Mouse (Mus musculus): ENCODE results near the gene Gm45208. TPM values are rescaled to one million over a fixed set of nuclear protein-coding genes. Genes with fewer than 3 reads are reported as not detected.
A peak's percentile ranks its signal among the peaks of the same experiment; 100 is the strongest.
"Not testable (repeated sequence)": the region's sequence is repeated elsewhere in the genome, so short reads cannot be mapped to it uniquely, and the experiment has no call there.

The Gm45208 gene
- total RNA-seq (2017) = not detected in 2 replicates

DNA sequence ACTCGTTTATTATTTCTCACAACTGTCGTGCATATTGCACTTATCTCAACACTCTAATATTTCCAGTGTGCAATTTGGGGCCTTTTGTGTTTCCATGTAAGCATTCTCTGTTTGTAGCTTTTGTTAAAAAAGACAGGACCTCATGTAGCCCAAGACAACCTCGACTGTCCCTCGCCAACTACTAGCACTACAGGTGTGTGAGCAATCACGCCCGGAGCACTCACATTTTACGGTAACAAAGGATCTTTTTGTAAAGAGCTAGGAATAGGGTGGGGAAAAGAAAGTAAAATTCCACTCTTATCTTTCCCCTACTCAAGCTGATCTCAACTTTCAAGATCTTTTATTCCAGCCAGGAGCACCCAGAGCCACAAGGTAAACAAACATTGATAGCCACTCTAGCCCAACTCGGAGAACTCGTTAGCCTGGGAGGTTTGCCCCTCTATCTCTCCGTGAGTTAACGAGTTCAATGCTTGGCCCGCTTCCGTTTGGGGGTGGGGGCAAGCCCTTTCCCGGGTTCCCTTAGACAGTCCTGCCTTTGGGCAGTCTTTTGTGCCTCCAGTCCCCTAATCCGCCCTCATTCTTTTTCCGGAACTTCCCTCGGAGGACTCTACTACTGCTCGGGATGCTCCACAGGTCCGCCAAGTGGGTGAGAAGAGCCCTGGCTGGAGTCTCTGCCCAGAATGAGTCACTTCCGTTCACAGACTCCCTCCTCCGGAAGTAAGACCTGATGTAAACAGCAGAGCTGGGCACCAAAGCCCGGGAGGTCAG is at the start of gene Gm45208:
TSS of gene Gm45208 (plus strand) at position 732 of the 768 bp plus-strand sequence.
- peak; percentile 98 for ATAC-seq (replicated peaks; ENCODE audit: low read depth, poor library complexity, severe bottlenecking)

DNA sequence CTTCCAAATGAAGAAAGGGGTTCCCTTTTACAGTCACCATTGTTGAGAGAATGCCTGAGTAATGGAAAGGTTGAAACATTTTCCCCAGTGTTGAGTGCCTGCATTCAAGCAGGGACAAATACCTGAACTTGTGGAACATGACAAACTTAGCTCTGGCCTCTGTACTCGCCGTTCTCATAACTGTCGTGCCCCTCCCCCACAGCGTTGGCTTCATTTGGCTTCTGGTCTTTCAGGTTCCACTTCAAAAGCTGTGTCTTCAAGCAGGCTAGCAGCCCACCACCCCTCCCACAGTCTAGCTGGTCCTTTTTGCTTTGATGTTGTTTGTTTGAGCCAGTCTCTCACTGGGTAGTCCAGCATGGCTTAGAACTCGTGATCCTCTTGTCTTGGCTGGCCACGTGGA is 49.3 kb upstream of the Gm45208 start:
- ATAC-seq (replicated peaks; ENCODE audit: low read depth, poor library complexity, severe bottlenecking) = no peak

DNA sequence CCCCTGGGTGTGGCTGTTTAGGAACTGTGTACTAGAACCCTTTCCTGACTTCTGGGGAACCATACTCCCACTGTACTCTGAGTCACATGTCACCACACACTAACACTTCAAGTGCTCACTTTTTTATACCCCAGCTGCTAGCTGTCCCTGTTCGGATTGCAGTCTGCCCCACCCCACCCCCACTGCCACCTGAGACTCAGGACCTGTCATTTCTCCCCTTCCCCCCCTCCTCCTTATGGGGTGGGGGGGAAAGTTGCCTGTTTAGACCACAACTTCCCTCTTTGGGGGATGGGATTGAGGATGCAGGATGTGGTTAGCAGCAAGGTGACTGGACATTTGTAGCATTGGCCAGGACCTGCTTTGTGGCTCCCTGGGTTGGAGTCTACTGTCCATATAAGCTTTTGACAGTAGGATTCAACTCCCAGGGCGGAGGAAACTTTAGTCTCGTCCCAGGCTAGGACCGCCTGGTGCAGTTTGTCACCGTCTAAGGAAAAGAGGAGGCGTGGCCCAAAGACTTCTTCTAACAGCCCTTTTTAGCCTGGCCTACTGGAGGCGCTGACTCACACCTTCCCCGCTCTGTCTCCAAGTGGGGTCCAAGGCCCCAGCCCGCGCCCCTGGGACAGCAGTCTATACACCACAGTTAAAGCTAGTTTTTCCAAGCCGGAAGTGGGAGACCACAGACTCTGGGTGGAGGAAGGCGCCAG is 48.3 kb upstream of the Gm45208 start:
- peak; percentile 55 for ATAC-seq (replicated peaks; ENCODE audit: low read depth, poor library complexity, severe bottlenecking)

DNA sequence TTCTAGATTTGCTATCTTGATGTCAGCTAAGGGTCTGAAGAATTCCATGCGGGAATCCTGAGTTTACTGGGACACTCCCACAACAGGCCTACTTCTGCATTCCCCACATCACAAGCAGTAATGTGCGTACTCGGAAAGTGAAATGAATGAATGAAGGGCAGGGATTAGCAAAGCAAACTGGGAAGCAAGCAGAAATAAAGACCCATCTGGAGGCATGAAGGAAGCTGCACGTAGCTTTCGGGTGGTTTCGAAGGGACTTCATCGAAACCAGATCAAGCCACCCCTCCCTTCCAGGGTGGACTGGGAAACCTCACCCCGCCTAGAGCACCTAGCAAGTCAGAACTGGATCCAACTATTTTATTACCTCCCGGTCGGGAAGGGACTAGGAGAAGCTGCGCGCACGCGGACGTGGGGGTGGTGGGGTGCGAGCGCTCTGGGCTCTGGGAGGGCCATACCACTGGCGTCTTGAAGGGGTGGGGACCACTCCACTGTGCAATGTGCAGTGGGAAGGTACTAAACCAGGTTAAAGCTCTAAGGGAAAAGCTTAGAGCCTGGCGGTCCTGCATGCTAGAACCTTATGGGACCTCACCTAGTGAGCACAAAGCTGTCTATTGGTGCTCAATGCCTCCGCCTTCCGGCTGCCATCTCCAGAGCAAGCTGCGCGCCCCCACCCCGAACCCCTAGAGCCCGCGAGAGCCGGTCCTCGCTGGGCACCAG is 47.6 kb upstream of the Gm45208 start:
- ATAC-seq (replicated peaks; ENCODE audit: low read depth, poor library complexity, severe bottlenecking) = 0 out of 2 replicates have a peak, but pooled peaks have one; percentile 12

DNA sequence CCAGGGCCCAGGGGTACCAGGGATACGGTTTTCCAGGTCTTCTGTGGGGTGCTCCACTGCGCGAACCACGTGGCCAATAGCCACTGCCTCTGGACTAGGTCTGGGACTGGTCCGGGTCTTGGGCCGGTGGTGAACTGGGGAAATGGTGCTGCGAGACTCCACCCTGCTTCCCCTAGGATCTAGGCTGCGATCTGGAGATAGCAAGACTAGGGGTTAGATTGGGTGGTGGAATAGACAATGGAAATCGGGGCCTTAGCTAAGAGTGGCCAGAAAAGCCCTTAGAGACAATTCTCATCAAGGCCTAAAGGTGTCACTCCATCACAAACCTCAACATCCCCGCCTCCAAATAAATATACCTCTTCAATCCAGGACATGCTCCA is 47.1 kb upstream of the Gm45208 start:
- no peak for ATAC-seq (replicated peaks; ENCODE audit: low read depth, poor library complexity, severe bottlenecking)

DNA sequence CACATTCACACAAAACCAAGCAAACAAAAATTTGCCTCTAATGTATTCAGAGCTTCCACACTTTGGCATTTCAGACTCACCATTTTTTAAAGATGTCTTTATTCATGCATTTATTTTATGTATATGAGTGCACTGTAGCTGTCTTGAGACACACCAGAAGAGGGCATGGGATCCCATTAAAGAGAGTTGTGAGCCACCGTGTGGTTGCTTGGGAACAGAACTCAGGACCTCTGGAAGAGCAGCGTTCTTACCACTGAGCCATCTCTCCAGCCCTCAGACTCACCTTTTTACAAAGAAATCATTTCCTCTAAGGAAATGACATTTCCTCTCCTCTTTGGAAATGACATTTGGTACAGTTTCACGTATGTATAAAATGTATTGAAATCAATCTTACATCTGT is 43.1 kb upstream of the Gm45208 start:
- no peak for ATAC-seq (replicated peaks; ENCODE audit: low read depth, poor library complexity, severe bottlenecking)

DNA sequence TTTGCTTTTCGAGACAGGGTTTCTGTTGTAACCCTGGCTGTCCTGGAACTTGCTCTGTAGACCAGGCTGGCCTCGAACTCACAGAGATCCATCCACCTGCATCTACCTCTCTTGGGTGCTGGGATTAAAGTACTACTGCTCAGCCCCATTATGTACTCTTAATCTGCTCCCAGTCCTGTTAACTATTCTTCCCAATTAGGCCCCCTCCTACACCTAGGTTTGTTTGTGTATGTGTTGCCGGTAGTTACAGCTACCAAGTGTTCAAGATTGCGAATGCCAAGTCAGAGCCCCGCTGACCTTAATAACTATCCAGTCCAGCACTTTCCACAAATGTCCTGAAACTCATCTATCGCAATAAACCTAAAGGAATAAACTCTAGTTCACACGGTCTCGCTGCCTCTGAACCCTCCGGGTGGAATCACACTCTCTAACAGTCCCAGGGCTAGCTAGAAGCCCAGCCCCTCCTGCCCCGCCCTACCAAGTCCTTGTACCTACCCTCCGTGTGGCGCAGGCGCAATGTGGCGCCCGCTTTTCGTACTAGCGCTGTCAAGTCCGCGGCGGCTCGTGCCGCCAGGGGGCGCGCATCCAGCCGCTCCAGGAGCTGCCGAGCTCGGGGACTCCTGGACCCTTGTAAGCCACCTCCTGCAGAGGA is 42.5 kb upstream of the Gm45208 start:
- ATAC-seq (replicated peaks; ENCODE audit: low read depth, poor library complexity, severe bottlenecking) = peak; percentile 97

DNA sequence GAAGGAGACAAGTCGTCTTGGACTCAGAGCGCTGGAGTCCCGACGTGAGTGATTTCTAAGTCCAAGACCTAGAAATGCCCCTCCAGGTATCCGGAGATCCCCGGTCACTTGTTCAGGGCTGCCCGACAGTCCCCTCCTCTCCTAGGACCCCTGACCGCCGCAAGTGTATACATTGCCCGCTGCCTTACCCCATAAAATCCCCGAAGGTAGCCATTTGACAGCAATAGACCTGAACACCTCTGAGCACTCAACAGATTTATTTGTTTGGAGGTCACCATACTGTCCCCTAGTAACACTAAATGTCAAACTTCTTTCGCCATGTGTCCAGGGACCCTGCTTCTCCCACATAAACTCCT is 42.0 kb upstream of the Gm45208 start:
- ATAC-seq (replicated peaks; ENCODE audit: low read depth, poor library complexity, severe bottlenecking) = 0 out of 2 replicates have a peak, but pooled peaks have one; percentile 6

DNA sequence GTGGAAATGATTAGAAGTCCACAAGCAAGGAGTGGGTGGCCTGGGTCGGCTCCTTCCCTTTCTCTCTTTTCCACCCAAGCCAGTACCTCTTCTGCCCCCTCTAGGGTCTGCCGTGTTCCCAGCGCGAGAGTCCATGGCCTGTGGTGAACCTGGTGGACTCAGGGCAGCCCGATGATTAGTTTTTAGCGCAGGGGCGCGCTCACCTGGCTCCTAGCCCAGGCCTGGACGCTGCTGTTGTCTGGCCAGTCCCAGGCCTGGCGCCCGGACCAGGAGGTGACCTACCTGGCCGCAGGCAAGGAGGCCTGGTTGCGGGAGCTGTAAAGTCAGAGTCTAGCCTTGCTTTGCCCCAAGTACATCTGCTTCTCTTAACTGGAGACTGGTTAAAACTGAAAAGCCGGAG is 41.2 kb upstream of the Gm45208 start, which contains the start of gene Magix:
TSS of gene Magix (minus strand) at position 388 of the 400 bp plus-strand sequence.
- ATAC-seq (replicated peaks; ENCODE audit: low read depth, poor library complexity, severe bottlenecking) = no peak

DNA sequence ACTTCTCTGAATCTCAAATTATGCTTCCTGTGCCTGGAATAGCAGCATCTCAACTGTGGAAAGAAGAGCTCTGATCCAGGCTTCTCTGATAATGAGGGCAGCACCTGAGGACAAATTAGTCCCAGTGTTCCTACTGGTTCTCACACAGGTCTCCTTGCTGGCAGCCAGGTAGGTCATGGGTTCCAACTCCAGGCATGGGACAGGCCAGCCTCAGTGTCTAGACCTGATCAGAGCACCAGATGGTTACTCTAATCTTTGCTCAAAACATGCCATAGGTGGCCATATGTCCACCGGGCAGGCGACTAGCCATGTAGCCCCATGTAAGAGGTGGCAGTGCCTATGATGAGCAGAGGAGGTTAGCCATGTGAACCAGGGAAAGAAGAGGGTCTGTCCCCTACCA is 33.7 kb upstream of the Gm45208 start:
- no peak for ATAC-seq (replicated peaks; ENCODE audit: low read depth, poor library complexity, severe bottlenecking)

DNA sequence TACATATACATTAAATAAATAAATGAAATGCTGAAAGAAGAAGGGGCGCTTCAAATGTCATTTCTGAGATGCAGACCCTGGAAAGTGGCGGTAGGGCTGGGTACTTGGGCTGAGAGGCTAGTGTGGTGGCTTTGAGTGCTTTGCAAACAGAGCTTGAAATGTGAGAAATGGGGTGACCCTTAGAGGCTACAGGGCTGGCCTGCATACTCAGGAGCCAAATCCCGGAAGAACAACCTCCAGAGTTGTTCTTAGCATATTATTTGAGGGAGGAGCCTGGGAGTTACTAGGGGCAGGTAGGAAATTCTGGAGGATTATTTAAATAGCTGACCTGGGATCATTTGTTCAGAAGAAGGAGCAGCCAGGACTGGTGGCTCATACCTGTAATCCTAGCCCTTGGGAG is 31.6 kb upstream of the Gm45208 start:
- ATAC-seq (replicated peaks; ENCODE audit: low read depth, poor library complexity, severe bottlenecking) = no peak

DNA sequence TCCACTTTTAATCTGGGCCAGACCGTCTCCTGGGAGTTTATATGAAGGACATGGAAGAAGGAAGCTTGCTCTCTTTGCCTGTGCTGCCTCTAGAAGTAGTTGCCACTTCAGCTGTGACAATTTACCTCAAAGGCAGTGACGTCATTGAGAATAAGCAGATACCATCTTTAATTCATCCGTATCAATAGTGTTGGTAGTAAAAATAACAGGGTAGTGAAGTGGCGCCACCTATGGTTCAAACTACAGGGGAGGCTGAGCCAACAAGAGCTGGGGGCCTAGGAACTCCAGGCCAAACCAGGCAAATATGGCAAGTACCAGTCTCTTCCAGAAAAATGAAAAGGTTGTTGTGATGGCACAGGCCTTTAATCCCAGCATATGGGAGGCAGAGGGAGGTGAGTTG is 29.2 kb upstream of the Gm45208 start:
- peak; percentile 50 for ATAC-seq (replicated peaks; ENCODE audit: low read depth, poor library complexity, severe bottlenecking)

DNA sequence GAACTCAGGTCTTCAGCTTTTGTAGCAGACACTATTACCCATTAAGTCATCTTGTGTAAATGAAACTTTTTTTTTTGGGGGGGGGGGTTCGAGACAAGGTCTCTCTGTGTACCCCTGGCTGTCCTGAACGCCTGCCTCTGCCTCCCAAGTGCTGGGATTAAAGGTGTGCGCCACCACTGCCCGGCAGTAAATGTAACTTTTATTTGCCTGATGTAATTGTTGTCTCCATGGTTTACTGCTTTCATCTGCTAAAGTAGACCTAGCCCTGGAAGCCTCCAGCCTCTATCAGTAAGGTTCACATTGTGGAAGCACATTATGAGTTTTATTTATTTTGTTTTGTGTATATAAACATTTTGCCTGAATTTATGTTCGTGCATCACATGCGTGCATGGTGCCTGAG is 25.5 kb upstream of the Gm45208 start:
- 0 out of 2 replicates have a peak, but pooled peaks have one; percentile 4 for ATAC-seq (replicated peaks; ENCODE audit: low read depth, poor library complexity, severe bottlenecking)

DNA sequence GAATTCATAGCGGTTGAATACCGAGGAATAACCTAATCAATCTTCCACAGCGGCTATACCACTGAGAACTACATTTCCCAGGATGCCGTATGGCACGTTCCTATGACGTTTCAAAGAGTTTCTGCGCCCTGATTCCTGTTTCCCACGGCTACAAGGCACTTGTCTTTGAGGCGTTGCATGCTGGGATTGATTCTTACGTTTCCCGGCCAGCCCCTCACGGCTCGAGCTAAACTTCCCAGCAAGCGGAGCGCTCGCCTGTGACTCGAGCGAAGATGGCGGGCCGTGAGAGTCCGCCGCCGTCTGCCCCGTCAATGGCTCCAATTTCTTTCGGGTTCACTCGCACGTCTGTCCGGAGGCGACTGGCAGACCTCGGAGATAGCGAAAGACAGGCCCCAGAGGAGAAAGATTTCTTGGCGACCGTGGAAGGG is 25.1 kb upstream of the Gm45208 start, which contains the start of gene Gpkow:
TSS of gene Gpkow (plus strand) at position 178 of the 428 bp plus-strand sequence.
- ATAC-seq (replicated peaks; ENCODE audit: low read depth, poor library complexity, severe bottlenecking) = peak; percentile 99

DNA sequence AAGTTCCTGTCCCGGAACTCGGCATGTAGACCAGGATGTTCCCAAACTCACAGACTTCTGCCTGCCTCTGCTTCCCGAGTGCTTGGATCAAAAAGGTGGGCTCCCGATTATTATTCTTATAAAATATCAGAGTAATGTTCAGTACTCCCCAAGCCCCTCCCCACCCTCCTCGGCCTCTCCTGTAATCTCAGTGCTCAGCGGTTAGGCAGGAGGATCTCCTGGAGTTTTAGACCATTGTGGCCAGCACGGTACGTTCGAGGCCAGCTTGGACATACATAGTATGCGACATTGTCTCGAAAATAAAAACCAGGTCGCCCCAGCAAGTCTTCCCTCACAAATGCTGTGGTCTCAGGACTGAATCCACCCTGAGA is 8.3 kb upstream of the Gm45208 start:
- ATAC-seq (replicated peaks; ENCODE audit: low read depth, poor library complexity, severe bottlenecking) = peak; percentile 42; the same call in 1 of the 2 replicates

DNA sequence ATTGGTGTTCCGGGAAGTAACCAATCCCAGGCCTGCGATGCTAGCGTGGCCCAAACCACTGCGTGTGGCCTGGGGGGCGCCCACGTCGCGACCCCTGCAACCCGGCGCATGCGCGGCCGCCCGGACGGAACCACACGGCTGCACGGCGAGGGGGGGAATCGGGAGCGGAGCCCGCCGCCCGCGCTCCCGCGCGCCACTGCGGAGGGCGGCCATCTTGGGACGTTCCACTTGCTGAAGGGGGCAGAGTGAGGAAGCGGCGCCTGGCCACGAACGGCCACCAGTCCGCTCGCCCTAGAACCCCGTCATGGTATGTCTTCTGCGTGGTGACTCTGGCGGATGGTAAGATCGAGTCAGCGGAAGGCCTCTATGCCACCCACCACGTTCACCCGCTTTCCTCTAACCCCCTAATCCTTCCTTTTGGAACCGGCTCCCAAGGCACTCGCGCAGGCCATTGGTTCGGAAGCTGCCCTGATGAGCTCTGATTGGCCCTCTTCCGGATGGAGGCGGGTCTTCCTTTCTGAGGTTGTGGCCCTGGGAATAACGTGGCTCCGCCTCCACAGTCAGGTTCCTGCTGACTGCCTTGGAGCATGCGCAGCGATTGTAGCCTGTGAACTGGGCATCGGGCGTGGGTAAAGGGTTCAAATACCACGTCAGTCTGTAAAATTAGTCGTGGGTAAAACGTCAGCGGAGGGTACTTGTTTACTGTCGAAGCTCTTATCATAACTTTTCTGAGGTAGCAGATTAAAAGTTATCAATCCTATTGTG is 7.7 kb upstream of the Gm45208 start, which contains the start of gene Wdr45:
TSS of gene Wdr45 (plus strand) at position 199 of the 765 bp plus-strand sequence.
- ATAC-seq (replicated peaks; ENCODE audit: low read depth, poor library complexity, severe bottlenecking) = peak; percentile 98

DNA sequence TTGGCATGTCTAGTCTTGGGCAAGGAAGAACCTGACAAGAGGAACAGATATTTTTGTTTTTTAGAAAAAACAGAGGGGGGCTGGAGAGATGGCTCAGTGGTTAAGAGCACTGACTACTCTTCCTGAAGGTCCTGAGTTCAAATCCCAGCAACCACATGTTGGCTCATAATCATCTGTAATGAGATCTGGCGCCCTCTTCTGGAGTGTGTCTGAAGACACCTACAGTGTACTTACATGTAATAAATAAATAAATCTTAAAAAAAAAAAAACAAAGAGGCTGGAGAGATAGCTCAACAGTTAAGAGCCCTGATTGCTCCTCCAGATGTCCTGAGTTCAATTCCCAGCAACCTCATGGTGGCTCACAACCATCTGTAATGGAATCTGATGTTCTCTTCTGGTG is 6.0 kb upstream of the Gm45208 start:
- ATAC-seq (replicated peaks; ENCODE audit: low read depth, poor library complexity, severe bottlenecking) = not testable (repeated sequence)

DNA sequence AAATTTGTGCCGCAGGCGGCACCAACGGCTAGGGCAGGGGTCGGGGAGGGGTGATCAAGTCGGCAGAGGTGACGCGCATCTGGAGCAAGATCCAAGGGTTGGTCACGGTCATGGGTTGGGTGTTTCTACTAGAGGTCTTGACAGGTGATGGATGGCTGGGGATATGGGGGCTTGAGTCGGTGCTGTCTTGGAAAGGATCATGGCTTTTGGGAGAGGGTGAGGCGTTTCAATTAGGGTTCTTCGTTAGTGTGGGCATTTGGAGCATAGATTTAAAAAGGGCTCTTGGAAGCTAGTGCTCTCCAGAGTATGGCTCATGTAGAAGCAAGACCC is 202 bp downstream of the Gm45208 start:
- ATAC-seq (replicated peaks; ENCODE audit: low read depth, poor library complexity, severe bottlenecking) = no peak

DNA sequence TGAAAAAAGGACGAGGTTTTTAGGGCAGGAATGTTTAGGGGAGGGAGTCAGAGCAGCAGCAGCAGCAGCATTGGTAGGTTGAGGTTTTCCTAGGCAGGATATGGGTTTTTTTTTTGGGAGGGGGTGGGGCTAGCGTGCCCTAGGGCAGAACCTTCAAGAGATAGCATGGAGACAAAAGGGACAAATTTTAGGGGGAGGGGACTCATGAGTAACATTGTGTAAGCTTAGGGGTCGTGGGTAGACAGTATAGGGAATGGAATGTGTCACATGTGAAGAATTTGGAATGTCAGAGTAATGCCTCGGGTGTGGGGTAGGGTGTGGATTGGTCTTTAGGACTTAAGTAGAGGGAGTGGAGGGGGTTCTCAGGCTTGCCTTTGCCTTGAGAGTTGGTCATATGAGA is 646 bp downstream of the Gm45208 start:
- ATAC-seq (replicated peaks; ENCODE audit: low read depth, poor library complexity, severe bottlenecking) = no peak

DNA sequence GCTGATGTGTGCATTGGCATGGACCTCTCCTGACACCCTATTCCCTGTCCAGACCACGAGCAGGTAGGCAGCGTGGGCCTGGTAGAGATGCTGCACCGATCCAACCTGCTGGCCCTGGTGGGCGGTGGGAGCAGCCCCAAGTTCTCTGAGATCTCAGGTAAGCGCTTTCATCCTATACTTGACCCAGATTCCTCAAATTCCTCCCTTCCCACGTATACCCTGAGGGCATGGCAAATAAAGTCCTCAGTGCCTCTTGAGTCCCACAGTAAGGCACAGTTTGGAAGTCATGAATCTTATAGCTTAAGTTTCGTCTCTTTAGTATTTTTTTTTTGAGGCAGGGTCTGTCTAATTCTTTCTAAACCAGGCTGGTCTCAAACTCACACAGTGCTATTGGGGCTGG is 2.1 kb downstream of the Gm45208 start:
- ATAC-seq (replicated peaks; ENCODE audit: low read depth, poor library complexity, severe bottlenecking) = no peak
